Mouse (Mus musculus): Measurements from ENCODE around the gene Cnn3. TPM values are rescaled to one million over a fixed set of nuclear protein-coding genes. Genes with fewer than 3 reads are reported as not detected.
A peak's percentile ranks its signal among the peaks of the same experiment; 100 is the strongest.

The Cnn3 gene
- total and polyA plus RNA-seq, 2 experiments: 92.4 to 146 TPM

- Histone ChIP-seq H3K4me3 (ENCODE audit: insufficient read depth, low read depth, low read length) (no peak overlapping the region), H3K27me3 (ENCODE audit: control insufficient read depth, insufficient read depth, low read length) (no peaks in the 10 kb centered on the region), H3K4me1 (ENCODE audit: control insufficient read depth, insufficient read depth, low read length) (peaks cover 27% of the 10 kb centered on the region)
Observed at GRCm38 (mm10) chr3:121430289-121430936, 4.1 kb downstream of the Cnn3 start.

GRCm38 (mm10) chr3:121433359-121433758 is 7.1 kb downstream of the Cnn3 start:
- Histone ChIP-seq H3K27me3 (ENCODE audit: control insufficient read depth, insufficient read depth, low read length) (no peaks in the 10 kb centered on the region), H3K79me2 (ENCODE audit: control insufficient read depth, insufficient read depth, low read length) (peaks cover 59% of the 10 kb centered on the region; the same call in 1 of the 2 replicates), H3K4me1 (ENCODE audit: control insufficient read depth, insufficient read depth, low read length) (peaks cover 45% of the 10 kb centered on the region), H3K9ac (ENCODE audit: low read depth, low read length) (no peak overlapping the region), H3K27ac (replicated peaks; ENCODE audit: insufficient read depth, low read depth, low read length) (no peak overlapping the region), H3K4me3 (ENCODE audit: insufficient read depth, low read depth, low read length) (no peak overlapping the region), H3K36me3 (ENCODE audit: control insufficient read depth, insufficient read depth, low read length) (no peaks in the 10 kb centered on the region)
- 79% methylated on average over 6 of the region's 6 CpGs for WGBS
- no peak for DNase-seq (ENCODE audit: extremely low read depth, low read depth, low spot score)
- no peak for TF ChIP-seq CTCF (IDR thresholded peaks at IDR 0.05; ENCODE audit: low read depth, low read length)
- TF ChIP-seq POLR2A (IDR thresholded peaks at IDR 0.05; ENCODE audit: extremely low read depth, insufficient read depth, low read length): no peak

More at GRCm38 (mm10) chr3:121430289-121430936, 4.1 kb downstream of the Cnn3 start:
- TF ChIP-seq CTCF (IDR thresholded peaks at IDR 0.05; ENCODE audit: low read depth, low read length): no peak
- TF ChIP-seq POLR2A (IDR thresholded peaks at IDR 0.05; ENCODE audit: extremely low read depth, insufficient read depth, low read length): no peak
- no peak overlapping the region for H3K27ac ChIP-seq (replicated peaks; ENCODE audit: insufficient read depth, low read depth, low read length)
- no peak for DNase-seq (ENCODE audit: extremely low read depth, low read depth, low spot score)
- no peaks in the 10 kb centered on the region for H3K36me3 ChIP-seq (ENCODE audit: control insufficient read depth, insufficient read depth, low read length)
- H3K79me2 ChIP-seq (ENCODE audit: control insufficient read depth, insufficient read depth, low read length): peaks cover 57% of the 10 kb centered on the region; the same call in 1 of the 2 replicates
- no peak overlapping the region for H3K9ac ChIP-seq (ENCODE audit: low read depth, low read length)
- WGBS: 64% methylated on average over 7 of the region's 7 CpGs

- Histone ChIP-seq H3K27me3 (ENCODE audit: control insufficient read depth, insufficient read depth, low read length) (no peaks in the 10 kb centered on the region), H3K36me3 (ENCODE audit: control insufficient read depth, insufficient read depth, low read length) (no peaks in the 10 kb centered on the region), H3K4me1 (ENCODE audit: control insufficient read depth, insufficient read depth, low read length) (peaks cover 46% of the 10 kb centered on the region), H3K27ac (replicated peaks; ENCODE audit: insufficient read depth, low read depth, low read length) (no peak overlapping the region; the same call in 1 of the 2 replicates), H3K9ac (ENCODE audit: low read depth, low read length) (no peak overlapping the region), H3K4me3 (ENCODE audit: insufficient read depth, low read depth, low read length) (no peak overlapping the region), H3K79me2 (ENCODE audit: control insufficient read depth, insufficient read depth, low read length) (peaks cover 62% of the 10 kb centered on the region; the same call in 1 of the 2 replicates)
- 27% methylated on average over 8 of the region's 8 CpGs for WGBS
- DNase-seq (ENCODE audit: extremely low read depth, low read depth, low spot score): peak; percentile 64
- TF ChIP-seq POLR2A (IDR thresholded peaks at IDR 0.05; ENCODE audit: extremely low read depth, insufficient read depth, low read length) (no peak), CTCF (IDR thresholded peaks at IDR 0.05; ENCODE audit: low read depth, low read length) (no peak)
Observed at GRCm38 (mm10) chr3:121433968-121434533, 7.8 kb downstream of the Cnn3 start.

GRCm38 (mm10) chr3:121435296-121435695 is 9.0 kb downstream of the Cnn3 start:
- H3K4me3 ChIP-seq (ENCODE audit: insufficient read depth, low read depth, low read length): no peak overlapping the region
- peak overlapping the region; percentile 7 for H3K27ac ChIP-seq (replicated peaks; ENCODE audit: insufficient read depth, low read depth, low read length)
- peaks cover 67% of the 10 kb centered on the region; the same call in 1 of the 2 replicates for H3K79me2 ChIP-seq (ENCODE audit: control insufficient read depth, insufficient read depth, low read length)
- 27% methylated on average over 5 of the region's 5 CpGs for WGBS
- no peaks in the 10 kb centered on the region for H3K36me3 ChIP-seq (ENCODE audit: control insufficient read depth, insufficient read depth, low read length)
- no peaks in the 10 kb centered on the region for H3K27me3 ChIP-seq (ENCODE audit: control insufficient read depth, insufficient read depth, low read length)
- DNase-seq (ENCODE audit: extremely low read depth, low read depth, low spot score): peak; percentile 86
- peaks cover 56% of the 10 kb centered on the region for H3K4me1 ChIP-seq (ENCODE audit: control insufficient read depth, insufficient read depth, low read length)
- no peak overlapping the region for H3K9ac ChIP-seq (ENCODE audit: low read depth, low read length)
- TF ChIP-seq CTCF (IDR thresholded peaks at IDR 0.05; ENCODE audit: low read depth, low read length) (no peak), POLR2A (IDR thresholded peaks at IDR 0.05; ENCODE audit: extremely low read depth, insufficient read depth, low read length) (no peak)

- Histone ChIP-seq H3K4me1 (ENCODE audit: control insufficient read depth, insufficient read depth, low read length) (peaks cover 63% of the 10 kb centered on the region), H3K4me3 (ENCODE audit: insufficient read depth, low read depth, low read length) (no peak overlapping the region)
Observed at GRCm38 (mm10) chr3:121437070-121437469, 10.8 kb downstream of the Cnn3 start.

GRCm38 (mm10) chr3:121437996-121438395 is 11.7 kb downstream of the Cnn3 start:
- no peak for TF ChIP-seq CTCF (IDR thresholded peaks at IDR 0.05; ENCODE audit: low read depth, low read length)
- no peak for TF ChIP-seq POLR2A (IDR thresholded peaks at IDR 0.05; ENCODE audit: extremely low read depth, insufficient read depth, low read length)
- peak overlapping the region; percentile 35 for H3K9ac ChIP-seq (ENCODE audit: low read depth, low read length)
- peak; percentile 96 for DNase-seq (ENCODE audit: extremely low read depth, low read depth, low spot score)
- WGBS: 8% methylated on average over 7 of the region's 7 CpGs
- no peaks in the 10 kb centered on the region for H3K36me3 ChIP-seq (ENCODE audit: control insufficient read depth, insufficient read depth, low read length)
- no peaks in the 10 kb centered on the region for H3K27me3 ChIP-seq (ENCODE audit: control insufficient read depth, insufficient read depth, low read length)
- H3K4me1 ChIP-seq (ENCODE audit: control insufficient read depth, insufficient read depth, low read length): peaks cover 65% of the 10 kb centered on the region
- no peak overlapping the region for H3K4me3 ChIP-seq (ENCODE audit: insufficient read depth, low read depth, low read length)
- peaks cover 71% of the 10 kb centered on the region; the same call in 1 of the 2 replicates for H3K79me2 ChIP-seq (ENCODE audit: control insufficient read depth, insufficient read depth, low read length)
- H3K27ac ChIP-seq (replicated peaks; ENCODE audit: insufficient read depth, low read depth, low read length): peak overlapping the region; percentile 79

More at GRCm38 (mm10) chr3:121437070-121437469, 10.8 kb downstream of the Cnn3 start:
- Histone ChIP-seq H3K27ac (replicated peaks; ENCODE audit: insufficient read depth, low read depth, low read length) (peak overlapping the region; percentile 79), H3K9ac (ENCODE audit: low read depth, low read length) (peak overlapping the region; percentile 15), H3K27me3 (ENCODE audit: control insufficient read depth, insufficient read depth, low read length) (no peaks in the 10 kb centered on the region), H3K79me2 (ENCODE audit: control insufficient read depth, insufficient read depth, low read length) (peaks cover 71% of the 10 kb centered on the region; the same call in 1 of the 2 replicates), H3K36me3 (ENCODE audit: control insufficient read depth, insufficient read depth, low read length) (no peaks in the 10 kb centered on the region)
- no peak for TF ChIP-seq POLR2A (IDR thresholded peaks at IDR 0.05; ENCODE audit: extremely low read depth, insufficient read depth, low read length)
- TF ChIP-seq CTCF (IDR thresholded peaks at IDR 0.05; ENCODE audit: low read depth, low read length): no peak
- 36% methylated on average over 7 of the region's 7 CpGs for WGBS
- no peak for DNase-seq (ENCODE audit: extremely low read depth, low read depth, low spot score)

Data from liver, adult 2 months (tissue).